Mouse (Mus musculus) G1E (cell line): ENCODE results near the gene Adora2a. TPM values are rescaled to one million over a fixed set of nuclear protein-coding genes. Genes with fewer than 3 reads are reported as not detected.
"Not testable (repeated sequence)": the region's sequence is repeated elsewhere in the genome, so short reads cannot be mapped to it uniquely, and the experiment has no call there.

Experiments
- ATAC-seq: 2 replicates; pipeline ENCODE4 v1.8.0; 2016; ENCODE audit warnings: mild to moderate bottlenecking; ENCODE audit not compliant: insufficient number of reproducible peaks, poor library complexity, low FRiP score, severe bottlenecking; ENCODE audit errors: extremely low read depth
- DNase-seq: peaks from one replicate; pipeline ENCODE4 v3.0.0; 2012; ENCODE audit warnings: low spot score
- H3K27me3 ChIP-seq: 2 replicates; pipeline ENCODE4 v1.6.1; 2012; ENCODE audit warnings: mild to moderate bottlenecking, low read length, inconsistent platforms; ENCODE audit not compliant: insufficient read depth
- H3K36me3 ChIP-seq: replicated peaks from 2 replicates; pipeline ENCODE3; 2012; ENCODE audit warnings: mild to moderate bottlenecking, inconsistent platforms
- H3K4me1 ChIP-seq: 2 replicates; pipeline ENCODE4 v1.6.1; 2012; ENCODE audit warnings: low read depth, low read length, inconsistent platforms, mixed read lengths; ENCODE audit not compliant: insufficient read depth
- H3K4me3 ChIP-seq: 2 replicates; pipeline ENCODE4 v1.5.1; 2012; ENCODE audit warnings: low read depth, mild to moderate bottlenecking, inconsistent platforms, low read length, moderate library complexity, mixed read lengths
- H3K9me3 ChIP-seq: replicated peaks from 2 replicates; pipeline ENCODE4 v1.6.1; 2012; ENCODE audit warnings: inconsistent platforms
- CTCF ChIP-seq: IDR thresholded peaks from 2 replicates; pipeline ENCODE4 v1.5.1; 2012; ENCODE audit warnings: low read depth, low read length, inconsistent platforms, mixed read lengths
- GATA1 ChIP-seq: IDR thresholded peaks from 2 replicates; pipeline ENCODE4 v1.6.1; 2012; ENCODE audit warnings: borderline replicate concordance, low read length, inconsistent platforms, mixed read lengths
- GATA2 ChIP-seq: IDR thresholded peaks from 2 replicates; pipeline ENCODE4 v1.6.1; 2012; ENCODE audit warnings: low read depth, low read length, inconsistent platforms, borderline replicate concordance
- POLR2AphosphoS5 ChIP-seq: IDR thresholded peaks from 2 replicates; pipeline ENCODE4 v1.6.1; 2012; ENCODE audit warnings: low read depth, low read length, inconsistent platforms; ENCODE audit not compliant: insufficient replicate concordance
- TAL1 ChIP-seq: conservative IDR thresholded peaks from 2 replicates; pipeline ENCODE4 v1.6.1; 2012; ENCODE audit warnings: low read depth, low read length, inconsistent platforms, mixed read lengths
- polyA plus RNA-seq: library from polyadenylated mRNA; stranded (reverse); fragments of >175 nt; gene quantifications from 2 replicates; pipeline ENCODE4 v1.2.3, GENCODE M21; 2012
- total RNA-seq, 2 experiments: library from RNA; stranded (forward) in 1 of 2; stranded (reverse) in 1 of 2; fragments of 200-1000 nt in 1 of 2; fragments of >200 nt in 1 of 2; fragmentation: Nextera tagmentation in 1 of 2; gene quantifications; 2 replicates each; pipeline ENCODE4 v1.2.3; 2014 to 2017

Adora2a gene
- total and polyA plus RNA-seq, 3 experiments, result 0.03 to 0.33 TPM; not detected in 1

- no peak for ATAC-seq
- Histone ChIP-seq H3K36me3 (peaks cover 54% of the 10 kb centered on the region), H3K9me3 (no peaks in the 10 kb centered on the region), H3K4me1 (peaks cover 6% of the 10 kb centered on the region), H3K27me3 (no peaks in the 10 kb centered on the region), H3K4me3 (no peak overlapping the region)
- TF ChIP-seq POLR2AphosphoS5 (no peak), TAL1 (no peak), GATA2 (no peak)
- DNase-seq, result no peak
Measured at GRCm38 (mm10) chr10:75289392-75289791, 27.3 kb upstream of the Adora2a start.

GRCm38 (mm10) chr10:75290650-75291049 is 26.0 kb upstream of the Adora2a start:
- ATAC-seq (no peak), DNase-seq (no peak)
- H3K36me3 ChIP-seq, result peaks cover 58% of the 10 kb centered on the region
- no peak overlapping the region for H3K4me3 ChIP-seq
- H3K27me3 ChIP-seq, result no peaks in the 10 kb centered on the region
- no peaks in the 10 kb centered on the region for H3K9me3 ChIP-seq
- H3K4me1 ChIP-seq, result peaks cover 6% of the 10 kb centered on the region
- TF ChIP-seq GATA1, result no peak
- TF ChIP-seq POLR2AphosphoS5, result no peak
- TF ChIP-seq CTCF, result no peak
- TF ChIP-seq TAL1, result no peak
- TF ChIP-seq GATA2, result no peak

GRCm38 (mm10) chr10:75291338-75291737 is 25.3 kb upstream of the Adora2a start:
- TF ChIP-seq GATA2 (no peak), CTCF (no peak), GATA1 (no peak), TAL1 (no peak), POLR2AphosphoS5 (no peak)
- peaks cover 6% of the 10 kb centered on the region for H3K4me1 ChIP-seq
- H3K36me3 ChIP-seq, result peaks cover 62% of the 10 kb centered on the region
- H3K27me3 ChIP-seq, result no peaks in the 10 kb centered on the region
- no peak overlapping the region for H3K4me3 ChIP-seq
- DNase-seq (no peak), ATAC-seq (no peak; the same call in 1 of the 2 replicates)
- H3K9me3 ChIP-seq, result no peaks in the 10 kb centered on the region

- not testable (repeated sequence) for ATAC-seq, H3K4me3 ChIP-seq, DNase-seq, H3K9me3 ChIP-seq, H3K27me3 ChIP-seq, H3K4me1 ChIP-seq
- peaks cover 67% of the 10 kb centered on the region for H3K36me3 ChIP-seq
Measured at GRCm38 (mm10) chr10:75292206-75292605, 24.5 kb upstream of the Adora2a start.

- H3K4me3 ChIP-seq, result no peak overlapping the region
- ATAC-seq (no peak), DNase-seq (no peak)
- H3K4me1 ChIP-seq, result peaks cover 6% of the 10 kb centered on the region
- no peak for TF ChIP-seq GATA1
- TF ChIP-seq POLR2AphosphoS5, result no peak
- TF ChIP-seq GATA2, result no peak
- no peak for TF ChIP-seq CTCF
- no peak for TF ChIP-seq TAL1
- no peaks in the 10 kb centered on the region for H3K9me3 ChIP-seq
- no peaks in the 10 kb centered on the region for H3K27me3 ChIP-seq
- H3K36me3 ChIP-seq, result peaks cover 70% of the 10 kb centered on the region
Measured at GRCm38 (mm10) chr10:75293288-75293687, 23.4 kb upstream of the Adora2a start.

- H3K9me3 ChIP-seq, result no peaks in the 10 kb centered on the region
- H3K4me3 ChIP-seq, result no peak overlapping the region
- TF ChIP-seq TAL1 (no peak), POLR2AphosphoS5 (no peak), CTCF (no peak), GATA1 (no peak), GATA2 (no peak)
- DNase-seq, result no peak
- H3K27me3 ChIP-seq, result no peaks in the 10 kb centered on the region
- no peaks in the 10 kb centered on the region for H3K4me1 ChIP-seq
- ATAC-seq, result no peak
- H3K36me3 ChIP-seq, result peaks cover 69% of the 10 kb centered on the region
Measured at GRCm38 (mm10) chr10:75294362-75294761, 22.3 kb upstream of the Adora2a start.

- no peak for TF ChIP-seq TAL1
- no peak for TF ChIP-seq GATA1
- TF ChIP-seq CTCF, result no peak
- no peak for TF ChIP-seq GATA2
- TF ChIP-seq POLR2AphosphoS5, result no peak
- no peaks in the 10 kb centered on the region for H3K4me1 ChIP-seq
- H3K4me3 ChIP-seq, result no peak overlapping the region
- DNase-seq (no peak), ATAC-seq (no peak)
- H3K36me3 ChIP-seq, result peaks cover 67% of the 10 kb centered on the region
- H3K27me3 ChIP-seq, result no peaks in the 10 kb centered on the region
- H3K9me3 ChIP-seq, result no peaks in the 10 kb centered on the region
Measured at GRCm38 (mm10) chr10:75294926-75295325, 21.8 kb upstream of the Adora2a start.
